Mouse (Mus musculus): ENCODE results near the gene Mtcl1. TPM values are rescaled to one million over a fixed set of nuclear protein-coding genes. Genes with fewer than 3 reads are reported as not detected.

Gene Mtcl1
- polyA plus RNA-seq, 1 experiment, result 35.6 TPM

- DNase-seq (ENCODE audit: extremely low spot score in 1 of 2, low spot score in 1 of 2), result no peak
These were observed 114.7 kb downstream of the Mtcl1 start for GRCm38 (mm10) chr17:66334894-66335293.

- DNase-seq (ENCODE audit: extremely low spot score in 1 of 2, low spot score in 1 of 2), result no peak
These were observed 118.3 kb downstream of the Mtcl1 start for GRCm38 (mm10) chr17:66331207-66331606.

GRCm38 (mm10) chr17:66326552-66327045, 123.0 kb downstream of the Mtcl1 start:
- no peak for DNase-seq (ENCODE audit: extremely low spot score in 1 of 2, low spot score in 1 of 2)

GRCm38 (mm10) chr17:66326204-66326545, 123.4 kb downstream of the Mtcl1 start:
- no peak for DNase-seq (ENCODE audit: extremely low spot score in 1 of 2, low spot score in 1 of 2)

- DNase-seq (ENCODE audit: extremely low spot score in 1 of 2, low spot score in 1 of 2), result peak; percentile 66 to 79
These were observed 123.9 kb downstream of the Mtcl1 start for GRCm38 (mm10) chr17:66325440-66326203.

GRCm38 (mm10) chr17:66324836-66325235, 124.7 kb downstream of the Mtcl1 start:
- DNase-seq (ENCODE audit: extremely low spot score in 1 of 2, low spot score in 1 of 2), result no peak

GRCm38 (mm10) chr17:66322646-66323255, 126.8 kb downstream of the Mtcl1 start:
- no peak for DNase-seq (ENCODE audit: extremely low spot score in 1 of 2, low spot score in 1 of 2)

GRCm38 (mm10) chr17:66321933-66322332, 127.6 kb downstream of the Mtcl1 start:
- no peak for DNase-seq (ENCODE audit: extremely low spot score in 1 of 2, low spot score in 1 of 2)

GRCm38 (mm10) chr17:66320716-66321372, 128.7 kb downstream of the Mtcl1 start:
- peak in 1 of 2 experiments; percentile 1 for DNase-seq (ENCODE audit: extremely low spot score in 1 of 2, low spot score in 1 of 2)

- DNase-seq (ENCODE audit: extremely low spot score in 1 of 2, low spot score in 1 of 2), result no peak
These were observed 131.5 kb downstream of the Mtcl1 start for GRCm38 (mm10) chr17:66318031-66318430.

GRCm38 (mm10) chr17:66317576-66317975, 132.0 kb downstream of the Mtcl1 start:
- DNase-seq (ENCODE audit: extremely low spot score in 1 of 2, low spot score in 1 of 2), result no peak

GRCm38 (mm10) chr17:66317156-66317555, 132.4 kb downstream of the Mtcl1 start:
- DNase-seq (ENCODE audit: extremely low spot score in 1 of 2, low spot score in 1 of 2), result no peak

- no peak for DNase-seq (ENCODE audit: extremely low spot score in 1 of 2, low spot score in 1 of 2)
These were observed 134.1 kb downstream of the Mtcl1 start for GRCm38 (mm10) chr17:66315451-66315850.

GRCm38 (mm10) chr17:66314566-66315285, 134.8 kb downstream of the Mtcl1 start:
- peak in 1 of 2 experiments; percentile 43 for DNase-seq (ENCODE audit: extremely low spot score in 1 of 2, low spot score in 1 of 2)

- no peak for DNase-seq (ENCODE audit: extremely low spot score in 1 of 2, low spot score in 1 of 2)
These were observed 147.6 kb downstream of the Mtcl1 start for GRCm38 (mm10) chr17:66301906-66302305.

GRCm38 (mm10) chr17:66301267-66301666, 148.3 kb downstream of the Mtcl1 start:
- DNase-seq (ENCODE audit: extremely low spot score in 1 of 2, low spot score in 1 of 2), result no peak

- no peak for DNase-seq (ENCODE audit: extremely low spot score in 1 of 2, low spot score in 1 of 2)
These were observed 151.8 kb downstream of the Mtcl1 start for GRCm38 (mm10) chr17:66297721-66298120.

- no peak for DNase-seq (ENCODE audit: extremely low spot score in 1 of 2, low spot score in 1 of 2)
These were observed 156.0 kb downstream of the Mtcl1 start for GRCm38 (mm10) chr17:66293581-66293980.

- peak in 1 of 2 experiments; percentile 28 for DNase-seq (ENCODE audit: extremely low spot score in 1 of 2, low spot score in 1 of 2)
These were observed 159.7 kb downstream of the Mtcl1 start for GRCm38 (mm10) chr17:66289894-66290293.

Measured in frontal cortex, adult 2 months (tissue).